Mouse (Mus musculus): ENCODE measurements around the gene Tubgcp2. TPM values are rescaled to one million over a fixed set of nuclear protein-coding genes. Genes with fewer than 3 reads are reported as not detected.

Tubgcp2 gene
- polyA plus RNA-seq, 1 experiment, result 51.4 TPM

DNA sequence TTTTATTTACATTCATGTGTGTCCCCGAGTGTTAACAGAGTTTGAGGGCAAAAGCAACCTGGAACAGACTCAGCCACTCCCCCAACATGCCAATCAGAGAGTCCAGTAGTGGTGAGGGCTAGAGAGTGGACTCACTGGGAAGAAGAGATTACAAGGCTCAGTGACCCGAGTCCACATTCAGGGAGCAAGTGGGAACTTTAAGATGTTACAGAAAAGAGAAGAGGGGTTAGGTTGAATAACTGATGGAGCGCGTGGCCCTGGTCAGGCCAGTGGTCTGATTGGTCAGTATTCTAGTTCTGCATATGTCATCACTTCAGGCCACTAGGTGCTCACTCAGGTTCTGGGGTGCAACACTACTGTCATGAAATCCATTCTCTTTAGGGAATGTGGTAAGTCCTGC is 69.3 kb downstream of the Tubgcp2 start:
- TF ChIP-seq CTCF (IDR thresholded peaks at IDR 0.05; ENCODE audit: borderline replicate concordance, insufficient read depth, low read depth, low read length) (no peak), POLR2A (IDR thresholded peaks at IDR 0.05; ENCODE audit: borderline replicate concordance, insufficient read depth, low read length) (no peak)
- 26% methylated on average over 4 of the region's 4 CpGs for WGBS
- no peaks in the 10 kb centered on the region for H3K4me1 ChIP-seq (ENCODE audit: control insufficient read depth, insufficient read depth, low read length)

DNA sequence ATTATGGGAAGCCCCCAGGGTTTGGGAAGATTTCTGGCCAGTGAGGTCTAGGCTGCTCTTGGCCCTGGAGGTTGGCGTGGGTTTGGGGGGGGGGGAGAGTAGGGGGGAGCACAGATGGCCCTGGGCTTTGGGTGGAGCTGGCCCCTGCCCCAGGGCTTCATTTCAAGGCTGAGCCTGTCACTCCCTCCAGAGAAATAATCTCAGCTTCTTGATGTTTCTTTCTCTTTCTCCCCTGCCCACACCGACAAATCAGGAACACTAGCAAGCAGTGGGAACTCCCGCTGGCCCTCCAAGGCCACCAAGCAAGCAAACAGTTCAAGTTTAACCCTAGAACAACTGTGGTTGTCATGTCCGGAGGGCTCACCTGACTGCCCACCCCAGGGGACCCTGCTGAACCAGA is 72.7 kb downstream of the Tubgcp2 start:
- Histone ChIP-seq H3K4me1 (ENCODE audit: control insufficient read depth, insufficient read depth, low read length) (no peaks in the 10 kb centered on the region), H3K27ac (ENCODE audit: insufficient read depth, low read length) (no peak overlapping the region), H3K4me3 (replicated peaks; ENCODE audit: insufficient read depth, low read depth, low read length) (no peak overlapping the region), H3K27me3 (ENCODE audit: control insufficient read depth, insufficient read depth, low read length) (no peaks in the 10 kb centered on the region)
- no peak for DNase-seq
- 43% methylated on average over 4 of the region's 4 CpGs for WGBS
- TF ChIP-seq CTCF (IDR thresholded peaks at IDR 0.05; ENCODE audit: borderline replicate concordance, insufficient read depth, low read depth, low read length), result no peak
- TF ChIP-seq POLR2A (IDR thresholded peaks at IDR 0.05; ENCODE audit: borderline replicate concordance, insufficient read depth, low read length), result no peak

More for the DNA sequence above, 69.3 kb downstream of the Tubgcp2 start:
- DNase-seq, result no peak
- H3K27ac ChIP-seq (ENCODE audit: insufficient read depth, low read length), result no peak overlapping the region
- no peak overlapping the region for H3K4me3 ChIP-seq (replicated peaks; ENCODE audit: insufficient read depth, low read depth, low read length)
- no peaks in the 10 kb centered on the region for H3K27me3 ChIP-seq (ENCODE audit: control insufficient read depth, insufficient read depth, low read length)

DNA sequence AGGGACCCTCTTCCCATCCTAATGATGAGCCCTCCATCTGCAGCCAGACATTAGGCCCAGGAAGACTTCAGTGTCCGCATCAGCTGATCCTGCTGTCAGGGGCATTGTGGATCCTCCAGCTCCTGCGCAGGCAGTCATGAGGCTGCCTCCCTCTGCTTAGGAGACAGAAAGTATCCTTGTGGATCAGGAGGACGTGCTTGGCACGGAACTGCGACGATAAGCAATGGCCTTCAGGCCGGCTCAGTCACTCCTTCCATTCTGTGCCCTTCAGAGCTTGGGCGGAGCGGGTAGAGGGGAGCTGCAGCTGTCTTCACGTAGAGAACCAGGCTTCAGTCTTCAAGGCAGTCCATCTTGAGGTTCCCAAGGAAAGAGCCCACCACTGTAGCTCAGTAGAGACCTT is 75.3 kb downstream of the Tubgcp2 start:
- no peaks in the 10 kb centered on the region for H3K27me3 ChIP-seq (ENCODE audit: control insufficient read depth, insufficient read depth, low read length)
- 86% methylated on average over 10 of the region's 10 CpGs for WGBS
- TF ChIP-seq POLR2A (IDR thresholded peaks at IDR 0.05; ENCODE audit: borderline replicate concordance, insufficient read depth, low read length), result no peak
- no peak for TF ChIP-seq CTCF (IDR thresholded peaks at IDR 0.05; ENCODE audit: borderline replicate concordance, insufficient read depth, low read depth, low read length)
- H3K27ac ChIP-seq (ENCODE audit: insufficient read depth, low read length), result no peak overlapping the region
- no peak for DNase-seq
- H3K4me3 ChIP-seq (replicated peaks; ENCODE audit: insufficient read depth, low read depth, low read length), result no peak overlapping the region
- H3K4me1 ChIP-seq (ENCODE audit: control insufficient read depth, insufficient read depth, low read length), result no peaks in the 10 kb centered on the region

DNA sequence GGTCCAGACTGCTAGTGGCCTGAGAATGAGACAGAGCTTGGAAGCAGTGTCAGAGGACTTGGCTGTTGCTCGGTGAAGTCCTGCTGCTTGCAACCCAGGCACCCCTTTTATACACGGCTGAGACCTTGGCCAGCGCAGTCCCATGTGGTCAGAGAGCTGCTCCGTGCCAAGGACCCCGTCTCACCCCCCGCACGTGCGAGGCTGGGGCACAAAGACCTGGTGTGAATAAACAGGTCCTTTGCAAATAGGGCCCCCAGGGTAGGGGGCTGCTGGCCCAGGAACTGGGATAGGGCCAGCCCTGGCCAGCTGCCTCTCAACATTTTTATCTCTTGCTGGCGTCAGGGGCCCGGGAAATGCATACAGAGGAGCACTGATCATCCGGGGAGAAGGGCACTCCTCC is 78.5 kb downstream of the Tubgcp2 start:
- no peak for TF ChIP-seq POLR2A (IDR thresholded peaks at IDR 0.05; ENCODE audit: borderline replicate concordance, insufficient read depth, low read length)
- TF ChIP-seq CTCF (IDR thresholded peaks at IDR 0.05; ENCODE audit: borderline replicate concordance, insufficient read depth, low read depth, low read length), result no peak
- 15% methylated on average over 11 of the region's 11 CpGs for WGBS
- DNase-seq, result no peak

DNA sequence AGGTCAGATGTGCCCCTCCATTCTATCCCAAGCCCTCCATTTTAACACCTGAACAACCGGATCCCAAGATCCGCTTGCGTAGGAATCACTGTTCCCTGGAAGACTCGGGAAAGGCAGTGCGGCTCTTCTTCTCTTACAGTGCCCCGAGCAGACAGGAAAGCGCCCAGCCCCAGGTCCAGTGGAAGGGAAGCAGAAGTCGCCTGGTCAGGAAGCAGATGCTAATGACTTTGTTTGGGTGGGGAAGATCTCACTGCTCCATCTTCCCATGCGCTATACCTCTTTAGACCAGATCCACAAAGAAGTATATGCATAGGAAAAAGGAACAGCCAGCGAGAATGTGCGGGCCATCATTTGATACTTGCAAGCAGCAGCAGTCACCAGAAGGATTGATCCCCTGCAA is 79.0 kb downstream of the Tubgcp2 start:
- WGBS, result 79% methylated on average over 11 of the region's 11 CpGs
- Histone ChIP-seq H3K27me3 (ENCODE audit: control insufficient read depth, insufficient read depth, low read length) (no peaks in the 10 kb centered on the region), H3K27ac (ENCODE audit: insufficient read depth, low read length) (no peak overlapping the region), H3K4me1 (ENCODE audit: control insufficient read depth, insufficient read depth, low read length) (no peaks in the 10 kb centered on the region), H3K4me3 (replicated peaks; ENCODE audit: insufficient read depth, low read depth, low read length) (no peak overlapping the region)
- DNase-seq, result no peak
- no peak for TF ChIP-seq POLR2A (IDR thresholded peaks at IDR 0.05; ENCODE audit: borderline replicate concordance, insufficient read depth, low read length)
- TF ChIP-seq CTCF (IDR thresholded peaks at IDR 0.05; ENCODE audit: borderline replicate concordance, insufficient read depth, low read depth, low read length), result no peak

More for the DNA sequence above, 78.5 kb downstream of the Tubgcp2 start:
- H3K4me1 ChIP-seq (ENCODE audit: control insufficient read depth, insufficient read depth, low read length), result no peaks in the 10 kb centered on the region
- H3K4me3 ChIP-seq (replicated peaks; ENCODE audit: insufficient read depth, low read depth, low read length), result no peak overlapping the region
- no peaks in the 10 kb centered on the region for H3K27me3 ChIP-seq (ENCODE audit: control insufficient read depth, insufficient read depth, low read length)
- no peak overlapping the region for H3K27ac ChIP-seq (ENCODE audit: insufficient read depth, low read length)

DNA sequence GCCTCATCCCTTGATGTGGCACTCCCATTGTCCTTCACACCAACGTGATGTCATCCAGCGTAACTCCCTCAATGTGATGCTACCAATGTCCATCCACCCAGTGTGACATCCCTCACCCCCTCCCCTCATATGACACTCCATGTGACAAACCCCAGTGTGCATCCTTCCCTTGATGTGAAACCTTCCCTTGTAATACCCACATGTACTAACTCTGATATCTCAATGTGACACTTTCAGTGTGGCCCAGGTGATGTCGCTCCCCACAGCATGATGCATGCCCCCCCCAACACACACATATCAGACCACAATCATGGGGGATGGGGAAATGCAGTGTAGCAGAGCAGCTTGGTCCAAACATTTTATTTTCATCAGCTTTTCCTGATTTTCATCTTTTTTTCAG is 79.8 kb downstream of the Tubgcp2 start:
- Histone ChIP-seq H3K4me1 (ENCODE audit: control insufficient read depth, insufficient read depth, low read length) (no peaks in the 10 kb centered on the region), H3K27me3 (ENCODE audit: control insufficient read depth, insufficient read depth, low read length) (no peaks in the 10 kb centered on the region), H3K27ac (ENCODE audit: insufficient read depth, low read length) (no peak overlapping the region), H3K4me3 (replicated peaks; ENCODE audit: insufficient read depth, low read depth, low read length) (no peak overlapping the region)
- TF ChIP-seq CTCF (IDR thresholded peaks at IDR 0.05; ENCODE audit: borderline replicate concordance, insufficient read depth, low read depth, low read length) (no peak), POLR2A (IDR thresholded peaks at IDR 0.05; ENCODE audit: borderline replicate concordance, insufficient read depth, low read length) (no peak)
- DNase-seq, result no peak
- 82% methylated on average over 3 of the region's 3 CpGs for WGBS

DNA sequence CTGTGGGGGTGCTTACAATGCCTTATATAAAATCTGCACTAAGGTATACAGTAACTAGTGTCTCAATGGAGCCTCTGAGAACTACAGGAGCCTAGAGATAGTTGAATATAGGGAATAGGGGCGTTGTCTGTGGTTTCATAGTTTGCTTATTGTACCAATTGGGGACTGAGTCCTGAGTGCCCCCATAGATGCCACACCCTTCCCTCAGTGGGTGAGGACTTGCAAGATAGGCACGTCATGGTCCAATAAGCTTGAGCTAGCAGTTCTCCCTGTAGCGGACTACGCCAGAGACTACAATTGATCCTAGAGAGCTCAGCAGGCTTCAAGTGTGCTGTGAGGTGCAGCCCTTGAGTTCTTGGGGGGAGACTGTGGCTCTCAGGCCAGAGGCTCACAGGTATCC is 81.0 kb downstream of the Tubgcp2 start:
- Histone ChIP-seq H3K27ac (ENCODE audit: insufficient read depth, low read length) (no peak overlapping the region), H3K4me1 (ENCODE audit: control insufficient read depth, insufficient read depth, low read length) (0 out of 2 replicates have a peak, but pooled peaks cover under 1% of the 10 kb centered on the region), H3K27me3 (ENCODE audit: control insufficient read depth, insufficient read depth, low read length) (no peaks in the 10 kb centered on the region), H3K4me3 (replicated peaks; ENCODE audit: insufficient read depth, low read depth, low read length) (no peak overlapping the region)
- TF ChIP-seq CTCF (IDR thresholded peaks at IDR 0.05; ENCODE audit: borderline replicate concordance, insufficient read depth, low read depth, low read length) (no peak), POLR2A (IDR thresholded peaks at IDR 0.05; ENCODE audit: borderline replicate concordance, insufficient read depth, low read length) (no peak)
- 80% methylated on average over 4 of the region's 4 CpGs for WGBS
- DNase-seq, result no peak

DNA sequence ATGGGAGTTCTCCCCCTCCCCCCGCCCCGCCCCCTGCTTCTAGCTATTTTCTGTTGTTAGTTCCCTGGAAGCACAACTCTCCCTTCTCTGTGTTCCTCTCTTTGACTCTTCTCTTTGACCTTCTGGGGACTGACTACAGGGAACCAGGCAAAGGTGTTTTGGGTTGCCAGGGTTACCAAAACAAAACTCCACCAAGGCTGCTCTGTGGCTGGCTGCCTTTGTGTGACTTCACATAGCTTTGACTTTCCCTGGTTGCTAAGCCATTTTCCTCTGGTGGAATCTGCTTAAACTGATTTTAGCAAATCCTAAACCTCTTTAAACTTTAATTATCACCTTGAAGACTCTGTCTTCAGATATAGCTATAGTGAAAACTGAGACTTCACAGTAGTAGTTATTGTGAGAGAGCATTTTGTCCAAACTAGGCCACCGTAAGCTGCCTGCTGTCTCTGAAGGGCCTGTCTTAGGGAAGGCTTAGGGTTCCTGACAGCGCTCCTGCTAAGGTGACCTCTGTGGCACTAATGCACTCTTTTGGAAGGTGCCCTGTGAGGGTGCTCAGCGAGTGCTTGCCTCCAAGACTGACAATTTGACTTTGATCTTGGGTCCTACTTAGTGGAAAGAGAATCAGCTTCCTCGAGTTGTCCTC is 84.4 kb downstream of the Tubgcp2 start:
- no peak for TF ChIP-seq CTCF (IDR thresholded peaks at IDR 0.05; ENCODE audit: borderline replicate concordance, insufficient read depth, low read depth, low read length)
- no peak for TF ChIP-seq POLR2A (IDR thresholded peaks at IDR 0.05; ENCODE audit: borderline replicate concordance, insufficient read depth, low read length)
- Histone ChIP-seq H3K27ac (ENCODE audit: insufficient read depth, low read length) (no peak overlapping the region), H3K27me3 (ENCODE audit: control insufficient read depth, insufficient read depth, low read length) (no peaks in the 10 kb centered on the region), H3K4me3 (replicated peaks; ENCODE audit: insufficient read depth, low read depth, low read length) (no peak overlapping the region), H3K4me1 (ENCODE audit: control insufficient read depth, insufficient read depth, low read length) (0 out of 2 replicates have a peak, but pooled peaks cover 4% of the 10 kb centered on the region)
- WGBS, result 86% methylated on average over 6 of the region's 6 CpGs
- DNase-seq, result no peak
